Mouse (Mus musculus) spleen, postnatal 10 days (tissue): Measurements from ENCODE around the gene Rnf216.

ENCODE experiments used
- DNase-seq, 2 experiments: peaks; one replicate each; pipeline ENCODE4 v3.0.0; 2021 to 2022; ENCODE audit warnings: low spot score in 2 of 2

Gene Rnf216

GRCm38 (mm10) chr5:143053132-143053972 lies 59.4 kb downstream of the Rnf216 start:
- DNase-seq, result no peak

GRCm38 (mm10) chr5:143052677-143053076 lies 60.1 kb downstream of the Rnf216 start:
- no peak for DNase-seq

GRCm38 (mm10) chr5:143051851-143052250 lies 60.9 kb downstream of the Rnf216 start:
- no peak for DNase-seq

GRCm38 (mm10) chr5:143050273-143050672 lies 62.5 kb downstream of the Rnf216 start:
- no peak for DNase-seq

- no peak for DNase-seq
Observed at GRCm38 (mm10) chr5:143049746-143050145, 63.0 kb downstream of the Rnf216 start.

- no peak for DNase-seq
Observed at GRCm38 (mm10) chr5:143049013-143049385, 63.8 kb downstream of the Rnf216 start.

GRCm38 (mm10) chr5:143048232-143049012 lies 64.4 kb downstream of the Rnf216 start:
- no peak for DNase-seq

- DNase-seq, result no peak
Observed at GRCm38 (mm10) chr5:143047586-143047985, 65.2 kb downstream of the Rnf216 start.

- no peak for DNase-seq
Observed at GRCm38 (mm10) chr5:143043902-143044301, 68.9 kb downstream of the Rnf216 start.

- peak in 1 of 2 experiments; percentile 55 for DNase-seq
Observed at GRCm38 (mm10) chr5:143043285-143043684, 69.5 kb downstream of the Rnf216 start.

GRCm38 (mm10) chr5:143038794-143039193 lies 74.0 kb downstream of the Rnf216 start:
- DNase-seq, result no peak

GRCm38 (mm10) chr5:143037201-143037600 lies 75.6 kb downstream of the Rnf216 start:
- DNase-seq, result no peak

- no peak for DNase-seq
Observed at GRCm38 (mm10) chr5:143036052-143036451, 76.7 kb downstream of the Rnf216 start.

- DNase-seq, result no peak
Observed at GRCm38 (mm10) chr5:143035271-143035670, 77.5 kb downstream of the Rnf216 start.

GRCm38 (mm10) chr5:143034108-143034507 lies 78.7 kb downstream of the Rnf216 start:
- DNase-seq, result no peak

- no peak for DNase-seq
Observed at GRCm38 (mm10) chr5:143033277-143033676, 79.5 kb downstream of the Rnf216 start.

GRCm38 (mm10) chr5:143032639-143033146 lies 80.1 kb downstream of the Rnf216 start:
- no peak for DNase-seq

- DNase-seq, result no peak
Observed at GRCm38 (mm10) chr5:143031681-143032080, 81.1 kb downstream of the Rnf216 start.

- no peak for DNase-seq
Observed at GRCm38 (mm10) chr5:143031193-143031592, 81.6 kb downstream of the Rnf216 start.

GRCm38 (mm10) chr5:143023887-143024286 lies 88.9 kb downstream of the Rnf216 start:
- DNase-seq, result no peak

GRCm38 (mm10) chr5:143022956-143023355 lies 89.8 kb downstream of the Rnf216 start:
- DNase-seq, result no peak

GRCm38 (mm10) chr5:143017401-143017800 lies 95.4 kb downstream of the Rnf216 start:
- no peak for DNase-seq

- DNase-seq, result no peak
Observed at GRCm38 (mm10) chr5:143009383-143009782, 103.4 kb downstream of the Rnf216 start.
